Mouse (Mus musculus) ES-Bruce4 (cell line): Measurements from ENCODE around the gene Tmem246. TPM values are rescaled to one million over a fixed set of nuclear protein-coding genes. Genes with fewer than 3 reads are reported as not detected.

Experiments used
- H3K27ac ChIP-seq: 2 replicates; pipeline ENCODE4 v1.5.1; 2012; ENCODE audit warnings: low read length, inconsistent platforms; ENCODE audit not compliant: insufficient read depth
- H3K27me3 ChIP-seq: 2 replicates; pipeline ENCODE4 v1.6.1; 2012; ENCODE audit warnings: mild to moderate bottlenecking, low read length, inconsistent platforms; ENCODE audit not compliant: control insufficient read depth, poor library complexity, insufficient read depth, severe bottlenecking
- H3K36me3 ChIP-seq: 2 replicates; pipeline ENCODE4 v1.6.1; 2012; ENCODE audit warnings: inconsistent platforms, mild to moderate bottlenecking, low read length, moderate library complexity; ENCODE audit not compliant: control insufficient read depth, poor library complexity, insufficient read depth, severe bottlenecking
- H3K4me1 ChIP-seq: one replicate; pipeline ENCODE4 v1.8.1; 2011; ENCODE audit warnings: low read length; ENCODE audit not compliant: control insufficient read depth, insufficient read depth
- H3K4me3 ChIP-seq: 2 replicates; pipeline ENCODE4 v1.5.1; 2011; ENCODE audit warnings: low read depth, mild to moderate bottlenecking, low read length
- H3K9ac ChIP-seq: 2 replicates; pipeline ENCODE4 v1.6.1; 2012; ENCODE audit warnings: low read depth, mild to moderate bottlenecking, inconsistent platforms; ENCODE audit not compliant: poor library complexity, severe bottlenecking
- H3K9me3 ChIP-seq: replicated peaks from 2 replicates; pipeline ENCODE4 v1.6.1; 2012; ENCODE audit warnings: mild to moderate bottlenecking, low read length, inconsistent platforms; ENCODE audit not compliant: control insufficient read depth, poor library complexity, insufficient read depth, severe bottlenecking
- CTCF ChIP-seq: IDR thresholded peaks from one replicate; pipeline ENCODE4 v1.8.1; 2011; ENCODE audit warnings: low read depth, low read length
- EP300 ChIP-seq: IDR thresholded peaks from 2 replicates; pipeline ENCODE4 v1.6.1; 2011; ENCODE audit warnings: low read depth, low read length; ENCODE audit not compliant: insufficient read depth
- POLR2A ChIP-seq: IDR thresholded peaks from one replicate; pipeline ENCODE4 v1.8.1; 2011; ENCODE audit warnings: low read length; ENCODE audit not compliant: insufficient read depth
- polyA plus RNA-seq: library from polyadenylated mRNA; stranded (reverse); fragments of >200 nt; gene quantifications from 2 replicates; pipeline ENCODE4 v1.2.4, GENCODE M21; 2011; ENCODE audit warnings: low read depth; ENCODE audit not compliant: missing spikeins, insufficient read depth, insufficient read length

Tmem246 gene
- 3.2 and 5.9 TPM in 2 replicates for polyA plus RNA-seq

GRCm38 (mm10) chr4:49597183-49598100 is at the start of gene Tmem246:
Gene Tmem246, minus strand, starts transcription at chr4:49597876.
- Histone ChIP-seq H3K27me3 (peaks cover 2% of the 10 kb centered on the region), H3K9me3 (no peaks in the 10 kb centered on the region), H3K4me3 (peak within 1 kb of the TSS; percentile 90), H3K36me3 (no peaks in the 10 kb centered on the region), H3K4me1 (no peaks in the 10 kb centered on the region), H3K27ac (no peak within 1 kb of the TSS), H3K9ac (peak within 1 kb of the TSS; percentile 45)
- TF ChIP-seq CTCF (no peak), EP300 (no peak), POLR2A (no peak)

- TF ChIP-seq EP300 (no peak), CTCF (no peak), POLR2A (no peak)
Measured at GRCm38 (mm10) chr4:49639913-49640312, 42.2 kb upstream of the Tmem246 start.

GRCm38 (mm10) chr4:49637821-49638220 is 40.1 kb upstream of the Tmem246 start:
- Histone ChIP-seq H3K4me3 (no peak overlapping the region), H3K27me3 (no peaks in the 10 kb centered on the region), H3K27ac (no peak overlapping the region), H3K9ac (no peak overlapping the region), H3K9me3 (no peaks in the 10 kb centered on the region), H3K4me1 (no peaks in the 10 kb centered on the region), H3K36me3 (peaks cover 33% of the 10 kb centered on the region)
- TF ChIP-seq POLR2A (no peak), EP300 (no peak)

More at GRCm38 (mm10) chr4:49639913-49640312, 42.2 kb upstream of the Tmem246 start:
- Histone ChIP-seq H3K27me3 (no peaks in the 10 kb centered on the region), H3K9ac (no peak overlapping the region), H3K4me3 (no peak overlapping the region), H3K4me1 (no peaks in the 10 kb centered on the region), H3K27ac (no peak overlapping the region), H3K9me3 (no peaks in the 10 kb centered on the region), H3K36me3 (peaks cover 42% of the 10 kb centered on the region)

GRCm38 (mm10) chr4:49632139-49632481 is 34.4 kb upstream of the Tmem246 start:
- Histone ChIP-seq H3K36me3 (peaks cover 10% of the 10 kb centered on the region), H3K27ac (peak overlapping the region; percentile 5; the same call in 1 of the 2 replicates), H3K27me3 (no peaks in the 10 kb centered on the region), H3K9ac (peak overlapping the region; percentile 89), H3K9me3 (no peaks in the 10 kb centered on the region), H3K4me3 (peak overlapping the region; percentile 97), H3K4me1 (no peaks in the 10 kb centered on the region)
- TF ChIP-seq CTCF, result no peak
- TF ChIP-seq POLR2A, result no peak
- no peak for TF ChIP-seq EP300

GRCm38 (mm10) chr4:49631319-49632138 is 33.9 kb upstream of the Tmem246 start, which contains the start of gene Rnf20:
Gene Rnf20, plus strand, starts transcription at chr4:49632006.
- TF ChIP-seq CTCF (no peak), EP300 (no peak), POLR2A (no peak)
- Histone ChIP-seq H3K4me1 (no peaks in the 10 kb centered on the region), H3K36me3 (peaks cover 10% of the 10 kb centered on the region), H3K27ac (peak within 1 kb of the TSS; percentile 5; the same call in 1 of the 2 replicates), H3K9ac (peak within 1 kb of the TSS; percentile 89), H3K27me3 (no peaks in the 10 kb centered on the region), H3K9me3 (no peaks in the 10 kb centered on the region), H3K4me3 (peak within 1 kb of the TSS; percentile 97)

GRCm38 (mm10) chr4:49628941-49629340 is 31.3 kb upstream of the Tmem246 start:
- Histone ChIP-seq H3K27ac (no peak overlapping the region), H3K4me1 (no peaks in the 10 kb centered on the region), H3K36me3 (0 out of 2 replicates have a peak, but pooled peaks cover 3% of the 10 kb centered on the region), H3K27me3 (no peaks in the 10 kb centered on the region), H3K9ac (no peak overlapping the region), H3K4me3 (no peak overlapping the region), H3K9me3 (no peaks in the 10 kb centered on the region)
- TF ChIP-seq EP300 (no peak), CTCF (no peak), POLR2A (no peak)
